Mouse (Mus musculus) kidney, adult 2 months (tissue): ENCODE results near the gene Pdap1.

Experiments
- CTCF ChIP-seq: fragments of 200-500 bp; conservative IDR thresholded peaks from 2 replicates; pipeline ENCODE4 v1.5.1; 2011; ENCODE audit warnings: low read depth, mild to moderate bottlenecking, control low read depth, low read length, moderate library complexity, mixed read lengths; ENCODE audit not compliant: insufficient read depth, insufficient read length
- POLR2A ChIP-seq: fragments of 200-500 bp; IDR thresholded peaks from one replicate; pipeline ENCODE4 v1.6.1; 2011; ENCODE audit warnings: low read depth, low read length, control low read depth

GRCm38 (mm10) chr5:145114606-145115473 is 25.2 kb downstream of the Pdap1 start:
- TF ChIP-seq CTCF (no peak), POLR2A (no peak)
